Mouse (Mus musculus) midbrain, postnatal 0 days (tissue): ENCODE measurements around the gene Fcgr2b. TPM values are rescaled to one million over a fixed set of nuclear protein-coding genes. Genes with fewer than 3 reads are reported as not detected.

ENCODE experiments used
- ATAC-seq: fragments of 200-750 bp; cut with Nextera tagmentation; 2 replicates; pipeline ENCODE4 v1.8.0; 2017; ENCODE audit warnings: moderate number of reproducible peaks, mild to moderate bottlenecking, moderate TSS enrichment, moderate library complexity; ENCODE audit not compliant: low FRiP score
- DNase-seq: peaks from one replicate; pipeline ENCODE4 v3.0.0-alpha.2; 2015; ENCODE audit warnings: low spot score
- H3K27ac ChIP-seq: fragments of 300-500 bp; sonication (generic); 2 replicates; pipeline ENCODE4 v1.5.1; 2014; ENCODE audit warnings: low read depth, mild to moderate bottlenecking, low read length, mixed read lengths
- H3K27me3 ChIP-seq: fragments of 300-500 bp; sonication (generic); 2 replicates; pipeline ENCODE4 v1.6.1; 2014; ENCODE audit warnings: low read length, control low read depth, mixed read lengths; ENCODE audit not compliant: insufficient read depth
- H3K36me3 ChIP-seq: fragments of 300-500 bp; sonication (generic); 2 replicates; pipeline ENCODE4 v1.6.1; 2014; ENCODE audit warnings: low read length, control low read depth, mixed read lengths; ENCODE audit not compliant: insufficient read depth
- H3K4me1 ChIP-seq: fragments of 300-500 bp; sonication (generic); 2 replicates; pipeline ENCODE4 v1.6.1; 2014; ENCODE audit warnings: mild to moderate bottlenecking, control low read depth, antibody characterized with exemption, low read length, mixed read lengths; ENCODE audit not compliant: insufficient read depth
- H3K4me2 ChIP-seq: fragments of 300-500 bp; sonication (generic); 2 replicates; pipeline ENCODE4 v1.6.1; 2014; ENCODE audit warnings: low read depth, mild to moderate bottlenecking, low read length, mixed read lengths; ENCODE audit not compliant: poor library complexity, severe bottlenecking
- H3K4me3 ChIP-seq: fragments of 300-500 bp; sonication (generic); 2 replicates; pipeline ENCODE4 v1.5.1; 2014; ENCODE audit warnings: low read depth, mild to moderate bottlenecking, low read length, moderate library complexity
- H3K9ac ChIP-seq: fragments of 300-500 bp; sonication (generic); replicated peaks from 2 replicates; pipeline ENCODE4 v1.6.1; 2014; ENCODE audit warnings: mild to moderate bottlenecking, low read length, moderate library complexity, mixed read lengths; ENCODE audit not compliant: poor library complexity, severe bottlenecking
- H3K9me3 ChIP-seq: fragments of 300-500 bp; sonication (generic); 2 replicates; pipeline ENCODE4 v1.6.1; 2016; ENCODE audit warnings: low read length, control low read depth
- CTCF ChIP-seq: IDR thresholded peaks from 2 replicates; pipeline ENCODE4 v1.5.1; 2016; ENCODE audit warnings: antibody characterized with exemption, mild to moderate bottlenecking
- WGBS: fragments of 180-500 bp; shearing (Covaris S2); extraction: QIAGEN DNeasy Blood & Tissue Kit; methylation state at CpG from one replicate; pipeline ENCODE4 v1.1.7; 2014; 5-methylcytosine and 5-hydroxymethylcytosine counted together
- polyA plus RNA-seq: library from polyadenylated mRNA; unstranded; fragments of >200 nt; fragmentation: Nextera tagmentation; extraction: Ambion mirVana; gene quantifications from 2 replicates; pipeline ENCODE4 v1.2.1, GENCODE M21; 2015
- total RNA-seq: library from RNA; depleted of rRNA; stranded (reverse); fragments of >200 nt; gene quantifications from 2 replicates; pipeline ENCODE4 v1.2.3, GENCODE M21; 2014; rRNA removed

Fcgr2b gene
- total and polyA plus RNA-seq, 2 experiments from 2014 or later, result 2.1 to 6.6 TPM

DNA sequence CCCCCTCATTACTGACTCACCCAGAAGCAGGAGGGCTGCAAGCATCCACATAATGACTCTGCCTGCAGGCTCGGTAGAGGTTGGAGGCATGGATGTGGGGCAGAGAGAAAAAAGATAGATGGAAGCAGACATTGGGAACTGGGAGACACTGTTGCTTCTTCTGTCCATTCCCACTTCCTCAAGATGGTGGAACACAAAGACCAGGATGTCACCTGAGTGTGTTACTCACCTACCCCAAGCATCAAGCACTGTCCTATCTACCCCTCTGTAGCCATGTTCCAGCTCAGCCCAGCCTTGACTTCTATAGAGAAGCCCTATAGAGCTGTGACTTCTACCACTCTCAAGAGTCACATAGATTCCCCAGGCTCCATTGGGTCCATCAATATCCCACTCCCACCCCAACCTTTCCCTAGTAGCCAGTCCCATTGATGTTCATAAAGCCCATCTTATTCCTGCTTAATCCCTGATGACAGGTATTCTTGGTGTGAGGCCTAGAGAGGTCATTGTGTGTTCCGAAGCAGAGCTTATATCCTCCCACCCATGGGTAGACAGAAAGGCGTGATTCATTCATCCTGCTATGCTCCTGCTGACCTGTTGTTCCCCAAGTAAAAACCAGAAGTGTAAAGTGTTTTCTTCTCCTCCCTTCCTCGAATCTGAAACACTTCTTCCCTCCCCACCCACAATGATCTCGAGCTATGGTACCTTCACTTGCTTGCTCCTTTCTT lies 63.3 kb downstream of the Fcgr2b start, which contains the start of gene Fcrlb:
Gene Fcrlb, minus strand, starts transcription at position 51 of the 725 bp plus-strand sequence.
- H3K9ac ChIP-seq, result no peak within 1 kb of the TSS
- peaks cover 7% of the 10 kb centered on the region for H3K27me3 ChIP-seq
- no peak for DNase-seq
- H3K4me1 ChIP-seq, result peaks cover 4% of the 10 kb centered on the region; the same call in 1 of the 2 replicates
- H3K9me3 ChIP-seq, result no peaks in the 10 kb centered on the region
- no peak within 1 kb of the TSS for H3K27ac ChIP-seq
- H3K4me3 ChIP-seq, result no peak within 1 kb of the TSS
- no peak within 1 kb of the TSS for H3K4me2 ChIP-seq
- H3K36me3 ChIP-seq, result no peaks in the 10 kb centered on the region
- WGBS, result 57% methylated on average over 5 of the region's 5 CpGs
- TF ChIP-seq CTCF, result no peak
- no peak for ATAC-seq

DNA sequence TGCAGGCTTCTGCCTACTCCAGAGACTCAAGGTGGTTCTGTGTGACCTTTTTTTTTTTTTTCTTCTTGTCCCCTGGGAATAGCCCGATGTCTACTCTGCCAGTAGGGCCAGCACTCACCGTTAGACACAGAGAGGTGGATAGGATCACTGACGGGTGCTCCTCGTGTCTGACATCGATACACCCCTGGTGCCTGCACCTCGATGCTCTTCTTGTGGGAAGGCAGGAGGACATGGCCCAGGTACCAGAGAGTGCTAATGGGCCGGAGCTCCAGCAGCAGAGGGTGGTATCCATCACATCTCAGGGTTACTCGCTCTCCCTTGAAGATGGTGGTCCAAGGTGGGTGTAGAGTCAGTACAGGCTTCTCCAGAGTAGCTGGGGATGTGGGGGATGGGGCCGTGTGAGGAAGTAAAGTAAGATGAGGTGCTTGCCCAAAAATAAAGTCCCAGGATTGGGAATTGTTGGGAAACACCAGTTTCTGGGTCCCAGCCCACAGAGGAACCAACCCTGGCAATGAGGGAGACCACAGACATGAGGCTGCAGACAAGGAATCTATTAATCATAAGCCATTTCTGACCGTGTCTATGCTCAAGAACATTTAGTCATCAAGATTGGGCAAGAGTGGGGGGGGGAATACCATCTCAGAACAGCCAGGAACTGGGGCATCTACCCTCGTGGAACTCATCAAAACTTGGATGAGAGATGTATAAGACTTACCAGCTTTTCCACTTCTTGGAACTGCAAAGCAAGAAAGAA lies 64.3 kb downstream of the Fcgr2b start:
- DNase-seq (no peak), ATAC-seq (no peak)
- no peak for TF ChIP-seq CTCF
- Histone ChIP-seq H3K4me1 (peaks cover 9% of the 10 kb centered on the region; the same call in 1 of the 2 replicates), H3K9ac (no peak overlapping the region), H3K27me3 (peaks cover 10% of the 10 kb centered on the region), H3K4me2 (no peak overlapping the region), H3K4me3 (no peak overlapping the region), H3K27ac (no peak overlapping the region), H3K36me3 (no peaks in the 10 kb centered on the region), H3K9me3 (no peaks in the 10 kb centered on the region)
- 82% methylated on average over 11 of the region's 11 CpGs for WGBS

Other genes starting within 250 kb of the Fcgr2b start
- 17.4 and 21.0 TPM in 2 replicates for gene Atf6, start 108.8 kb downstream of the Fcgr2b start, total RNA-seq
- gene Atf6, start 108.8 kb downstream of the Fcgr2b start, polyA plus RNA-seq, result 5.4 and 5.5 TPM in 2 replicates
- 1.6 and 1.9 TPM in 2 replicates for gene Gm26620, start 91.5 kb downstream of the Fcgr2b start, total RNA-seq
- 0.77 and 1.2 TPM in 2 replicates for gene Gm26620, start 91.5 kb downstream of the Fcgr2b start, polyA plus RNA-seq
- gene Dusp12, start 91.0 kb downstream of the Fcgr2b start, total RNA-seq, result 43.3 and 44.1 TPM in 2 replicates
- 38.0 and 39.6 TPM in 2 replicates for gene Dusp12, start 91.0 kb downstream of the Fcgr2b start, polyA plus RNA-seq
- 1.7 and 2.2 TPM in 2 replicates for gene Fcrlb, start 63.6 kb downstream of the Fcgr2b start, total RNA-seq
- 1.3 and 1.8 TPM in 2 replicates for gene Fcrlb, start 63.6 kb downstream of the Fcgr2b start, polyA plus RNA-seq
- not detected in 2 replicates for gene Fcrla, start 49.0 kb downstream of the Fcgr2b start, total RNA-seq
- not detected in 2 replicates for gene Fcrla, start 49.0 kb downstream of the Fcgr2b start, polyA plus RNA-seq
- gene Fcgr4, start 42.4 kb upstream of the Fcgr2b start, total RNA-seq, result 0.57 TPM in 1 of 2 replicates, not detected in the other
- 0.25 and 0.48 TPM in 2 replicates for gene Fcgr4, start 42.4 kb upstream of the Fcgr2b start, polyA plus RNA-seq
- 18.1 and 19.8 TPM in 2 replicates for gene Fcgr3, start 88.4 kb upstream of the Fcgr2b start, total RNA-seq
- gene Fcgr3, start 88.4 kb upstream of the Fcgr2b start, polyA plus RNA-seq, result 12.8 and 14.2 TPM in 2 replicates
- gene Cfap126, start 137.4 kb upstream of the Fcgr2b start, total RNA-seq, result 0.38 and 1.5 TPM in 2 replicates
- gene Cfap126, start 137.4 kb upstream of the Fcgr2b start, polyA plus RNA-seq, result 6.0 and 8.1 TPM in 2 replicates
- 263 TPM in 2 replicates for gene Sdhc, start 174.1 kb upstream of the Fcgr2b start, total RNA-seq
- gene Sdhc, start 174.1 kb upstream of the Fcgr2b start, polyA plus RNA-seq, result 313 and 326 TPM in 2 replicates
- gene Mpz, start 174.2 kb upstream of the Fcgr2b start, total RNA-seq, result 0.49 and 0.90 TPM in 2 replicates
- gene Mpz, start 174.2 kb upstream of the Fcgr2b start, polyA plus RNA-seq, result 0.63 and 0.67 TPM in 2 replicates
- gene Pcp4l1, start 219.7 kb upstream of the Fcgr2b start, total RNA-seq, result 16.9 and 22.1 TPM in 2 replicates
- gene Pcp4l1, start 219.7 kb upstream of the Fcgr2b start, polyA plus RNA-seq, result 24.1 and 29.1 TPM in 2 replicates
- gene Nr1i3, start 237.4 kb upstream of the Fcgr2b start, total RNA-seq, result 0.11 TPM in 1 of 2 replicates, not detected in the other
- 0.19 and 0.23 TPM in 2 replicates for gene Nr1i3, start 237.4 kb upstream of the Fcgr2b start, polyA plus RNA-seq
- gene Tomm40l, start 246.0 kb upstream of the Fcgr2b start, total RNA-seq, result 49.8 and 57.6 TPM in 2 replicates
- gene Tomm40l, start 246.0 kb upstream of the Fcgr2b start, polyA plus RNA-seq, result 33.9 and 44.6 TPM in 2 replicates
- gene Apoa2, start 248.5 kb upstream of the Fcgr2b start, total RNA-seq, result 3.7 TPM in 1 of 2 replicates, not detected in the other
- gene Apoa2, start 248.5 kb upstream of the Fcgr2b start, polyA plus RNA-seq, result 5.2 and 7.2 TPM in 2 replicates